ENCODE assay signal across 30 mouse cellular contexts in the genomic region with DNA sequence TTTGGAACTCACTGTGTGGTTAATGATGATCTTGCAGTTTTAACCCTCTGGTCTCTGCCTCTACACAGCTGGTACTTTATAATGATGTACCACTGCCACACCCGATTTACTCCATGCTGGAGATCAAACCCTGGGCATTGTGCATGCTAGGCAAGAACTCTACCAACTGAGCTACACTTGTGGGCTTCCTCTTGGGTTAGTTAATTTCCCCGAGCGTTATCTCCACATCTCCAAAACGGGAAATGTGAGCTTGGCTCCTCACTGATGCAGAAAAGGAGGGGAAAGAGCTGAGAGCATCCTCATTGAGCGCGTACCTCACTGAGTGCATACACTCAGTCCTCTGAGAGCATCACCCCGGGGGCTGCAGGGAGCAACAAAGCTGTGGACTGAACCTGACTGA. TPM values are rescaled to one million over a fixed set of nuclear protein-coding genes. Genes with fewer than 3 reads are reported as not detected.
DNase-seq lines count a peak whose midpoint lies in the region; ATAC-seq and TF ChIP-seq lines count a peak whose summit lies in the region.
"Had no signal": no experiment of that assay in that cellular context is flagged by ENCODE, and none has a peak within 500 bp of the region (broad histone marks: within the 10 kb centered on the region; RNA-seq: fewer than 3 reads in every experiment).

No protein-coding gene starts in this region.

- in situ Hi-C loops in ES-E14 (cut with MboI; ENCODE audit: low sequenced_read_pairs in 2 of 2, unreplicated experiment in 2 of 2): loop anchor here in 1 of 2 experiments (25.0 kb wide), 1 partner anchor 206 kb away; a partner anchor contains a TSS

- DNase-seq in heart, adult 11 months: peak; percentile 77
- no peak for DNase-seq in ES-E14 (ENCODE audit: low read depth, low spot score)
- no peak for DNase-seq in forebrain, embryonic 10.5 days (ENCODE audit: extremely low spot score, low spot score)
- DNase-seq in embryo, embryonic 10 days (ENCODE audit: low spot score): no peak
- DNase-seq: adrenal gland, adult 8-10 months; adrenal gland, postnatal 25 days; B cell, adult 2 months; cerebellum, adult 18-20 months; cerebellum, adult 9-10 months; cerebellum, postnatal 14 days; embryo, embryonic 11 days; forebrain, postnatal 0 days; gastrocnemius, postnatal 25 days; heart, postnatal 10 days; heart, postnatal 36 days; kidney, adult 11 months had no signal

- H3K4me2 ChIP-seq in heart, embryonic 12.5 days: no peak overlapping the region
- H3K4me2 ChIP-seq in forebrain, embryonic 16.5 days (ENCODE audit: low read length): no peak overlapping the region
- H3K4me2 ChIP-seq: embryonic facial prominence, embryonic 13.5 days; forebrain, embryonic 13.5 days; heart, embryonic 11.5 days; heart, embryonic 15.5 days; hindbrain, embryonic 13.5 days; intestine, embryonic 15.5 days had no signal

- 0 out of 2 replicates have a peak, but pooled peaks cover 7% of the 10 kb centered on the region for H3K4me1 ChIP-seq in heart, embryonic 12.5 days (replicated peaks)
- H3K4me1 ChIP-seq in ES-E14 (ENCODE audit: control insufficient read depth in 2 of 2, insufficient read depth in 2 of 2, low read length in 2 of 2, poor library complexity in 1 of 2): no peaks in the 10 kb centered on the region; a peak in 1 of 4 replicates
- H3K4me1 ChIP-seq in forebrain, embryonic 10.5 days: peaks cover 2% of the 10 kb centered on the region; the same call in 1 of the 2 replicates
- no peaks in the 10 kb centered on the region for H3K4me1 ChIP-seq in forebrain, embryonic 16.5 days (replicated peaks; ENCODE audit: control insufficient read depth, insufficient read depth, low read length)
- H3K4me1 ChIP-seq: embryonic facial prominence, embryonic 10.5 days; embryonic facial prominence, embryonic 13.5 days; forebrain, embryonic 13.5 days; heart, embryonic 15.5 days; hindbrain, embryonic 10.5 days; hindbrain, embryonic 13.5 days; intestine, embryonic 15.5 days had no signal

- no peak overlapping the region for H3K27ac ChIP-seq in heart, embryonic 12.5 days (ENCODE audit: poor library complexity, severe bottlenecking)
- no peak overlapping the region for H3K27ac ChIP-seq in ES-E14 (ENCODE audit: insufficient read depth, low read depth, low read length, poor library complexity, severe bottlenecking)
- H3K27ac ChIP-seq in forebrain, embryonic 10.5 days: no peak overlapping the region
- no peak overlapping the region for H3K27ac ChIP-seq in forebrain, embryonic 16.5 days (ENCODE audit: low read length)
- H3K27ac ChIP-seq: embryonic facial prominence, embryonic 10.5 days; embryonic facial prominence, embryonic 13.5 days; forebrain, embryonic 13.5 days; heart, embryonic 15.5 days; hindbrain, embryonic 10.5 days; hindbrain, embryonic 13.5 days; intestine, embryonic 15.5 days had no signal

- WGBS in heart, embryonic 12.5 days: 59% methylated on average over 7 of the region's 7 CpGs
- WGBS in forebrain, embryonic 10.5 days: 78% methylated on average over 7 of the region's 7 CpGs
- 72% methylated on average over 7 of the region's 7 CpGs for whole genome bisulfite sequencing in forebrain, embryonic 16.5 days

- H3K4me3 ChIP-seq in heart, embryonic 12.5 days: no peak overlapping the region
- H3K4me3 ChIP-seq in ES-E14 (ENCODE audit: insufficient read depth in 1 of 2, low read depth in 1 of 2, low read length in 2 of 2, poor library complexity in 1 of 2, severe bottlenecking in 1 of 2): no peak overlapping the region
- no peak overlapping the region for H3K4me3 ChIP-seq in forebrain, embryonic 10.5 days
- H3K4me3 ChIP-seq in forebrain, embryonic 16.5 days (replicated peaks; ENCODE audit: low read length): no peak overlapping the region
- H3K4me3 ChIP-seq: embryonic facial prominence, embryonic 10.5 days; embryonic facial prominence, embryonic 13.5 days; erythroblast, embryonic 14.5 days; forebrain, embryonic 13.5 days; heart, embryonic 15.5 days; hindbrain, embryonic 10.5 days; hindbrain, embryonic 13.5 days; intestine, embryonic 15.5 days had no signal

- H3K27me3 ChIP-seq in heart, embryonic 12.5 days (replicated peaks): no peaks in the 10 kb centered on the region
- no peaks in the 10 kb centered on the region for H3K27me3 ChIP-seq in forebrain, embryonic 10.5 days (ENCODE audit: poor library complexity, severe bottlenecking)
- H3K27me3 ChIP-seq in forebrain, embryonic 16.5 days (replicated peaks; ENCODE audit: control insufficient read depth, insufficient read depth, low read length): no peaks in the 10 kb centered on the region
- H3K27me3 ChIP-seq: forebrain, embryonic 13.5 days; hindbrain, embryonic 13.5 days; intestine, embryonic 15.5 days had no signal

- H3K9me3 ChIP-seq in heart, embryonic 12.5 days (replicated peaks): no peaks in the 10 kb centered on the region
- no peaks in the 10 kb centered on the region for H3K9me3 ChIP-seq in ES-E14 (ENCODE audit: control insufficient read depth, insufficient read depth, low read depth, low read length)
- no peaks in the 10 kb centered on the region for H3K9me3 ChIP-seq in forebrain, embryonic 10.5 days
- no peaks in the 10 kb centered on the region for H3K9me3 ChIP-seq in forebrain, embryonic 16.5 days (ENCODE audit: control insufficient read depth, low read length)
- H3K9me3 ChIP-seq: embryonic facial prominence, embryonic 10.5 days; embryonic facial prominence, embryonic 13.5 days; forebrain, embryonic 13.5 days; heart, embryonic 15.5 days; hindbrain, embryonic 10.5 days; hindbrain, embryonic 13.5 days; intestine, embryonic 15.5 days had no signal

- H3K36me3 ChIP-seq in heart, embryonic 12.5 days: no peaks in the 10 kb centered on the region
- H3K36me3 ChIP-seq in ES-E14 (ENCODE audit: control insufficient read depth, insufficient read depth, low read length, poor library complexity, severe bottlenecking): no peaks in the 10 kb centered on the region
- no peaks in the 10 kb centered on the region for H3K36me3 ChIP-seq in forebrain, embryonic 10.5 days (replicated peaks)
- H3K36me3 ChIP-seq in forebrain, embryonic 16.5 days (ENCODE audit: control insufficient read depth, insufficient read depth): no peaks in the 10 kb centered on the region
- H3K36me3 ChIP-seq: embryonic facial prominence, embryonic 10.5 days; embryonic facial prominence, embryonic 13.5 days; heart, embryonic 15.5 days; hindbrain, embryonic 10.5 days; hindbrain, embryonic 13.5 days; intestine, embryonic 15.5 days had no signal

- no peak overlapping the region for H3K9ac ChIP-seq in heart, embryonic 12.5 days
- H3K9ac ChIP-seq in ES-E14 (ENCODE audit: insufficient read depth, low read depth, low read length, poor library complexity, severe bottlenecking): no peak overlapping the region
- no peak overlapping the region for H3K9ac ChIP-seq in forebrain, embryonic 16.5 days (replicated peaks; ENCODE audit: low read depth, low read length)
- H3K9ac ChIP-seq: embryonic facial prominence, embryonic 13.5 days; forebrain, embryonic 13.5 days; forebrain, postnatal 0 days; heart, embryonic 15.5 days; hindbrain, embryonic 13.5 days; intestine, embryonic 15.5 days had no signal

- no peak for ATAC-seq in heart, embryonic 12.5 days (ENCODE audit: insufficient number of reproducible peaks, low FRiP score)
- peak; percentile 66 for ATAC-seq in common myeloid progenitor, adult 5-6 weeks (replicated peaks; ENCODE audit: low read depth, poor library complexity, severe bottlenecking)
- ATAC-seq in megakaryocyte progenitor cell, adult 5-6 weeks (replicated peaks; ENCODE audit: poor library complexity): peak; percentile 38
- no peak for ATAC-seq in forebrain, embryonic 16.5 days
- ATAC-seq: forebrain, embryonic 13.5 days; forebrain, postnatal 0 days; hindbrain, embryonic 16.5 days; intestine, embryonic 15.5 days had no signal

TF ChIP-seq in ES-E14, 5 proteins besides CTCF, POLR2A, EP300 and RAD21:
- TF ChIP-seq MAFK (IDR thresholded peaks at IDR 0.05; ENCODE audit: insufficient read depth, low read depth, low read length) (0 out of 2 replicates have a peak, but pooled peaks have one; percentile 23), ZNF384 (IDR thresholded peaks at IDR 0.05; ENCODE audit: low read depth, low read length) (no peak), HCFC1 (IDR thresholded peaks at IDR 0.05; ENCODE audit: borderline replicate concordance, insufficient read depth, low read length) (no peak)
TF ChIP-seq in ES-E14: peak in this region for 1.

RNA-seq across cellular contexts. Expression of a gene that starts 9.6 kb away (rescaled TPM):
- 1.0 and 1.4 TPM in 2 replicates for polyA plus RNA-seq in heart, embryonic 12.5 days (2016; fragmentation: Nextera tagmentation; extraction: Ambion mirVana)
- total RNA-seq in ES-E14 (2012; rRNA removed): 0.16 and 0.18 TPM in 2 replicates
- 3.4 and 4.7 TPM in 2 replicates for total RNA-seq in common myeloid progenitor, adult 5-6 weeks (2017)
- total RNA-seq in megakaryocyte progenitor cell, adult 5-6 weeks (2015): 2.0 and 2.1 TPM in 2 replicates
- total RNA-seq in megakaryocyte progenitor cell, adult 5-6 weeks (2017): 3.2 and 4.9 TPM in 2 replicates
- 0.97 and 0.99 TPM in 2 replicates for polyA plus RNA-seq in forebrain, embryonic 10.5 days (2016; fragmentation: Nextera tagmentation; extraction: Ambion mirVana)
- polyA plus RNA-seq in forebrain, embryonic 16.5 days (2015; fragmentation: Nextera tagmentation; extraction: Ambion mirVana): 9.0 and 9.3 TPM in 2 replicates
- polyA plus RNA-seq: erythroblast, embryonic 14.5 days had no signal

RNA-seq across cellular contexts. Expression of a gene that starts 13.9 kb away (rescaled TPM):
- polyA plus RNA-seq in heart, embryonic 12.5 days (2016; fragmentation: Nextera tagmentation; extraction: Ambion mirVana): 24.2 and 26.0 TPM in 2 replicates
- 22.0 and 26.2 TPM in 2 replicates for total RNA-seq in ES-E14 (2012; rRNA removed)
- 85.0 and 136 TPM in 2 replicates for total RNA-seq in common myeloid progenitor, adult 5-6 weeks (2017)
- total RNA-seq in megakaryocyte progenitor cell, adult 5-6 weeks (2015): 32.5 and 33.7 TPM in 2 replicates
- 66.8 and 106 TPM in 2 replicates for total RNA-seq in megakaryocyte progenitor cell, adult 5-6 weeks (2017)
- polyA plus RNA-seq in forebrain, embryonic 10.5 days (2016; fragmentation: Nextera tagmentation; extraction: Ambion mirVana): 64.3 and 65.9 TPM in 2 replicates
- polyA plus RNA-seq in forebrain, embryonic 16.5 days (2015; fragmentation: Nextera tagmentation; extraction: Ambion mirVana): 12.0 and 13.6 TPM in 2 replicates

Comparison
In these comparisons a context has a peak if more than half of its experiments do, and no peak if none do; other contexts are left out.
1. ATAC-seq: peak in common myeloid progenitor, adult 5-6 weeks (single experiment) and megakaryocyte progenitor cell, adult 5-6 weeks (single experiment); none in heart, embryonic 12.5 days (single experiment) and forebrain, embryonic 16.5 days (single experiment).